10 mouse cellular contexts compared by ENCODE assay signal in the genomic region with DNA sequence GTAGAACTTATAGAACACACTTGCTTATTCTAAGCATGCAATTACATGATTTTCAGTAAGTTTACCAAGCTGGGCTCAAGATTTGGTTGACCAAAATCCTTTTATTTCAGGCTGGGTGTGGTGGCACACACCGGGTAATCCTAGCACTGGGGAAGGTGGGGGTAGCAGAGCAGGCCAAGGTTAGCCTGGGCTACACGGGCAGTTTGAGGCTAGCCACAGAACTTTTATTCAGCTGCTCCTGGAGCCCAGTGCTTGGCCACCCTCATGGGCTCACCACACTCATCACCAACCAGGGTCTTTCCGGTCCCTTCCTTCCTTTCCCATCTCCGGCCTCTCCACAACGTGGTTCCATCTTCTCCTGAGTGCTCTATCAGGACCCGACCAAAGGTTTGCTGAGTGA. TPM values are rescaled to one million over a fixed set of nuclear protein-coding genes. Genes with fewer than 3 reads are reported as not detected.
DNase-seq lines count a peak whose midpoint lies in the region; ATAC-seq lines count a peak whose summit lies in the region.
"Had no signal": no experiment of that assay in that cellular context is flagged by ENCODE, and none has a peak within 500 bp of the region (broad histone marks: within the 10 kb centered on the region; RNA-seq: fewer than 3 reads in every experiment).

No protein-coding gene starts in this region.

- no peak overlapping the region for H3K4me3 ChIP-seq in forebrain, embryonic 10.5 days
- no peak overlapping the region for H3K4me3 ChIP-seq in forebrain, embryonic 13.5 days
- no peak overlapping the region for H3K4me3 ChIP-seq in hindbrain, embryonic 15.5 days
- no peak overlapping the region for H3K4me3 ChIP-seq in hindbrain, embryonic 14.5 days (replicated peaks; ENCODE audit: low read length)
- no peak overlapping the region for H3K4me3 ChIP-seq in midbrain, embryonic 11.5 days (ENCODE audit: low read depth, low read length)
- H3K4me3 ChIP-seq in midbrain, embryonic 16.5 days (ENCODE audit: low read depth, low read length): no peak overlapping the region
- H3K4me3 ChIP-seq in limb, embryonic 13.5 days: no peak overlapping the region
- H3K4me3 ChIP-seq: midbrain, embryonic 12.5 days had no signal

- peak overlapping the region; percentile 82 for H3K27ac ChIP-seq in forebrain, embryonic 10.5 days
- no peak overlapping the region for H3K27ac ChIP-seq in forebrain, embryonic 13.5 days
- no peak overlapping the region for H3K27ac ChIP-seq in hindbrain, embryonic 15.5 days (replicated peaks)
- no peak overlapping the region for H3K27ac ChIP-seq in hindbrain, embryonic 14.5 days
- no peak overlapping the region for H3K27ac ChIP-seq in midbrain, embryonic 11.5 days (ENCODE audit: low read depth, low read length)
- no peak overlapping the region for H3K27ac ChIP-seq in midbrain, embryonic 16.5 days (ENCODE audit: low read length)
- H3K27ac ChIP-seq in limb, embryonic 13.5 days: peak overlapping the region; percentile 39; the same call in 1 of the 2 replicates
- H3K27ac ChIP-seq: midbrain, embryonic 12.5 days had no signal

- H3K9ac ChIP-seq in forebrain, embryonic 13.5 days: no peak overlapping the region
- no peak overlapping the region for H3K9ac ChIP-seq in hindbrain, embryonic 15.5 days
- H3K9ac ChIP-seq in hindbrain, embryonic 14.5 days: no peak overlapping the region
- no peak overlapping the region for H3K9ac ChIP-seq in midbrain, embryonic 11.5 days (ENCODE audit: low read length)
- no peak overlapping the region for H3K9ac ChIP-seq in midbrain, embryonic 16.5 days (ENCODE audit: low read depth, low read length)
- H3K9ac ChIP-seq in limb, embryonic 13.5 days: 0 out of 2 replicates have a peak overlapping the region, but pooled peaks have one; percentile 1
- H3K9ac ChIP-seq: forebrain, postnatal 0 days; midbrain, embryonic 12.5 days had no signal

- no peak for ATAC-seq in forebrain, embryonic 13.5 days
- ATAC-seq in hindbrain, embryonic 15.5 days (ENCODE audit: low FRiP score, low read depth): no peak
- ATAC-seq in hindbrain, embryonic 14.5 days (ENCODE audit: low FRiP score): no peak
- ATAC-seq in midbrain, embryonic 11.5 days (ENCODE audit: low FRiP score): 0 out of 2 replicates have a peak, but pooled peaks have one; percentile 8
- no peak for ATAC-seq in midbrain, embryonic 16.5 days
- no peak for ATAC-seq in limb, embryonic 13.5 days (ENCODE audit: low FRiP score, low read depth)

- H3K27me3 ChIP-seq in forebrain, embryonic 10.5 days (ENCODE audit: poor library complexity, severe bottlenecking): peaks cover 19% of the 10 kb centered on the region
- no peaks in the 10 kb centered on the region for H3K27me3 ChIP-seq in forebrain, embryonic 13.5 days
- no peaks in the 10 kb centered on the region for H3K27me3 ChIP-seq in hindbrain, embryonic 15.5 days
- H3K27me3 ChIP-seq in hindbrain, embryonic 14.5 days (ENCODE audit: control insufficient read depth, insufficient read depth, low read length): no peaks in the 10 kb centered on the region
- H3K27me3 ChIP-seq in midbrain, embryonic 11.5 days (ENCODE audit: control insufficient read depth, insufficient read depth, low read length): no peaks in the 10 kb centered on the region; the same call in 1 of the 2 replicates
- H3K27me3 ChIP-seq in midbrain, embryonic 16.5 days (ENCODE audit: control insufficient read depth, insufficient read depth, low read depth, low read length): no peaks in the 10 kb centered on the region
- no peaks in the 10 kb centered on the region for H3K27me3 ChIP-seq in limb, embryonic 13.5 days

- H3K4me2 ChIP-seq in forebrain, embryonic 13.5 days: no peak overlapping the region
- H3K4me2 ChIP-seq in hindbrain, embryonic 15.5 days: peak overlapping the region; percentile 38; the same call in 1 of the 2 replicates
- no peak overlapping the region for H3K4me2 ChIP-seq in hindbrain, embryonic 14.5 days (replicated peaks)
- H3K4me2 ChIP-seq in midbrain, embryonic 11.5 days: no peak overlapping the region
- no peak overlapping the region for H3K4me2 ChIP-seq in midbrain, embryonic 16.5 days (ENCODE audit: low read length)
- H3K4me2 ChIP-seq in limb, embryonic 13.5 days (replicated peaks): no peak overlapping the region; the same call in 1 of the 2 replicates

- WGBS in forebrain, embryonic 10.5 days: 62% methylated on average over 6 of the region's 6 CpGs
- WGBS in forebrain, embryonic 13.5 days: 64% methylated on average over 6 of the region's 6 CpGs
- 64% methylated on average over 6 of the region's 6 CpGs for WGBS in hindbrain, embryonic 15.5 days
- 62% methylated on average over 6 of the region's 6 CpGs for WGBS in hindbrain, embryonic 14.5 days
- WGBS in midbrain, embryonic 11.5 days: 51% methylated on average over 6 of the region's 6 CpGs
- WGBS in midbrain, embryonic 16.5 days: 61% methylated on average over 6 of the region's 6 CpGs
- WGBS in limb, embryonic 13.5 days: 65% methylated on average over 6 of the region's 6 CpGs

- H3K4me1 ChIP-seq in forebrain, embryonic 10.5 days: peaks cover 27% of the 10 kb centered on the region
- H3K4me1 ChIP-seq in forebrain, embryonic 13.5 days: peaks cover 8% of the 10 kb centered on the region; the same call in 1 of the 2 replicates
- peaks cover 15% of the 10 kb centered on the region for H3K4me1 ChIP-seq in hindbrain, embryonic 15.5 days (replicated peaks)
- 0 out of 2 replicates have a peak, but pooled peaks cover 5% of the 10 kb centered on the region for H3K4me1 ChIP-seq in hindbrain, embryonic 14.5 days (replicated peaks; ENCODE audit: control insufficient read depth, insufficient read depth, low read length)
- peaks cover 9% of the 10 kb centered on the region for H3K4me1 ChIP-seq in midbrain, embryonic 11.5 days (ENCODE audit: control insufficient read depth, insufficient read depth, low read length)
- peaks cover 3% of the 10 kb centered on the region for H3K4me1 ChIP-seq in midbrain, embryonic 16.5 days (ENCODE audit: control insufficient read depth, insufficient read depth, low read length)
- peaks cover 18% of the 10 kb centered on the region for H3K4me1 ChIP-seq in limb, embryonic 13.5 days

- no peaks in the 10 kb centered on the region for H3K9me3 ChIP-seq in forebrain, embryonic 10.5 days
- no peaks in the 10 kb centered on the region for H3K9me3 ChIP-seq in forebrain, embryonic 13.5 days (replicated peaks)
- no peaks in the 10 kb centered on the region for H3K9me3 ChIP-seq in hindbrain, embryonic 15.5 days
- H3K9me3 ChIP-seq in hindbrain, embryonic 14.5 days (ENCODE audit: control insufficient read depth, low read length): no peaks in the 10 kb centered on the region
- no peaks in the 10 kb centered on the region for H3K9me3 ChIP-seq in midbrain, embryonic 11.5 days (ENCODE audit: control insufficient read depth, low read length)
- no peaks in the 10 kb centered on the region for H3K9me3 ChIP-seq in midbrain, embryonic 16.5 days (replicated peaks; ENCODE audit: control insufficient read depth, low read length, poor library complexity, severe bottlenecking)
- no peaks in the 10 kb centered on the region for H3K9me3 ChIP-seq in limb, embryonic 13.5 days
- H3K9me3 ChIP-seq: midbrain, embryonic 12.5 days had no signal

- DNase-seq in forebrain, embryonic 10.5 days (ENCODE audit: extremely low spot score, low spot score): no peak
- no peak for DNase-seq in hindbrain, embryonic 14.5 days (ENCODE audit: low spot score)
- peak; percentile 85 for DNase-seq in midbrain, embryonic 11.5 days (ENCODE audit: low spot score, missing footprints)
- DNase-seq in cerebellum, postnatal 14 days: no peak

- H3K36me3 ChIP-seq in forebrain, embryonic 10.5 days (replicated peaks): no peaks in the 10 kb centered on the region
- H3K36me3 ChIP-seq in forebrain, embryonic 13.5 days (ENCODE audit: poor library complexity, severe bottlenecking): no peaks in the 10 kb centered on the region
- H3K36me3 ChIP-seq in hindbrain, embryonic 15.5 days: no peaks in the 10 kb centered on the region
- no peaks in the 10 kb centered on the region for H3K36me3 ChIP-seq in hindbrain, embryonic 14.5 days (replicated peaks; ENCODE audit: control insufficient read depth, insufficient read depth)
- no peaks in the 10 kb centered on the region for H3K36me3 ChIP-seq in midbrain, embryonic 11.5 days (ENCODE audit: control insufficient read depth, insufficient read depth, low read length)
- no peaks in the 10 kb centered on the region for H3K36me3 ChIP-seq in midbrain, embryonic 16.5 days (ENCODE audit: control insufficient read depth, insufficient read depth, low read length)
- no peaks in the 10 kb centered on the region for H3K36me3 ChIP-seq in limb, embryonic 13.5 days
- H3K36me3 ChIP-seq: midbrain, embryonic 12.5 days had no signal

RNA-seq across cellular contexts. Expression of gene Rpl11, which starts 17.4 kb away (rescaled TPM):
- polyA plus RNA-seq in forebrain, embryonic 10.5 days (2016; fragmentation: Nextera tagmentation; extraction: Ambion mirVana): 485 and 525 TPM in 2 replicates
- polyA plus RNA-seq in forebrain, embryonic 13.5 days (2015; fragmentation: Nextera tagmentation; extraction: Ambion mirVana): 383 and 388 TPM in 2 replicates
- polyA plus RNA-seq in hindbrain, embryonic 15.5 days (2015; fragmentation: Nextera tagmentation; extraction: Ambion mirVana): 257 and 270 TPM in 2 replicates
- 264 and 303 TPM in 2 replicates for polyA plus RNA-seq in hindbrain, embryonic 14.5 days (2014; fragmentation: Nextera tagmentation; extraction: Ambion mirVana)
- polyA plus RNA-seq in midbrain, embryonic 11.5 days (2014; fragmentation: Nextera tagmentation; extraction: Ambion mirVana): 333 and 390 TPM in 2 replicates
- 245 and 251 TPM in 2 replicates for polyA plus RNA-seq in midbrain, embryonic 16.5 days (2015; fragmentation: Nextera tagmentation; extraction: Ambion mirVana)
- 481 and 500 TPM in 2 replicates for polyA plus RNA-seq in limb, embryonic 13.5 days (2015; fragmentation: Nextera tagmentation; extraction: Ambion mirVana)

RNA-seq across cellular contexts. Expression of gene Eloa, which starts 49.0 kb away (rescaled TPM):
- 35.2 and 36.7 TPM in 2 replicates for polyA plus RNA-seq in forebrain, embryonic 10.5 days (2016; fragmentation: Nextera tagmentation; extraction: Ambion mirVana)
- polyA plus RNA-seq in forebrain, embryonic 13.5 days (2015; fragmentation: Nextera tagmentation; extraction: Ambion mirVana): 29.1 and 30.9 TPM in 2 replicates
- polyA plus RNA-seq in hindbrain, embryonic 15.5 days (2015; fragmentation: Nextera tagmentation; extraction: Ambion mirVana): 26.9 and 27.2 TPM in 2 replicates
- polyA plus RNA-seq in hindbrain, embryonic 14.5 days (2014; fragmentation: Nextera tagmentation; extraction: Ambion mirVana): 31.1 and 33.3 TPM in 2 replicates
- polyA plus RNA-seq in midbrain, embryonic 11.5 days (2014; fragmentation: Nextera tagmentation; extraction: Ambion mirVana): 42.8 and 43.6 TPM in 2 replicates
- polyA plus RNA-seq in midbrain, embryonic 16.5 days (2015; fragmentation: Nextera tagmentation; extraction: Ambion mirVana): 26.7 and 28.7 TPM in 2 replicates
- polyA plus RNA-seq in limb, embryonic 13.5 days (2015; fragmentation: Nextera tagmentation; extraction: Ambion mirVana): 41.1 and 45.1 TPM in 2 replicates

Comparison
In these comparisons a context has a peak if more than half of its experiments do, and no peak if none do; other contexts are left out.
1. H3K27ac ChIP-seq: peak in forebrain, embryonic 10.5 days (single experiment) and limb, embryonic 13.5 days (single experiment); none in forebrain, embryonic 13.5 days (single experiment), hindbrain, embryonic 15.5 days (single experiment), hindbrain, embryonic 14.5 days (single experiment), midbrain, embryonic 11.5 days (single experiment) and midbrain, embryonic 16.5 days (single experiment).